Mouse (Mus musculus) liver, embryonic 11.5 days (tissue): ENCODE results near the gene Tirap. TPM values are rescaled to one million over a fixed set of nuclear protein-coding genes. Genes with fewer than 3 reads are reported as not detected.
"Not testable (repeated sequence)": the region's sequence is repeated elsewhere in the genome, so short reads cannot be mapped to it uniquely, and the experiment has no call there.

ENCODE experiments used
- ATAC-seq: fragments of 200-750 bp; cut with Nextera tagmentation; replicated peaks from 2 replicates; pipeline ENCODE4 v1.8.0; 2017; ENCODE audit warnings: moderate number of reproducible peaks, mild to moderate bottlenecking, moderate TSS enrichment, moderate library complexity; ENCODE audit not compliant: low FRiP score
- DNase-seq: peaks from one replicate; pipeline ENCODE4 v3.0.0-alpha.2; 2017; ENCODE audit warnings: low spot score
- H3K27ac ChIP-seq: fragments of 300-500 bp; sonication (generic); 2 replicates; pipeline ENCODE4 v1.5.1; 2014; ENCODE audit warnings: mild to moderate bottlenecking, low read depth, low read length, control low read depth
- H3K27me3 ChIP-seq: fragments of 300-500 bp; sonication (generic); replicated peaks from 2 replicates; pipeline ENCODE4 v1.6.1; 2014; ENCODE audit warnings: low read length, mixed read lengths; ENCODE audit not compliant: control insufficient read depth, insufficient read depth
- H3K36me3 ChIP-seq: fragments of 300-500 bp; sonication (generic); 2 replicates; pipeline ENCODE4 v1.6.1; 2014; ENCODE audit warnings: mild to moderate bottlenecking, low read length, moderate library complexity, mixed read lengths; ENCODE audit not compliant: control insufficient read depth, insufficient read depth
- H3K4me1 ChIP-seq: fragments of 300-500 bp; sonication (generic); replicated peaks from 2 replicates; pipeline ENCODE4 v1.6.1; 2014; ENCODE audit warnings: low read length, mixed read lengths; ENCODE audit not compliant: control insufficient read depth, insufficient read depth
- H3K4me2 ChIP-seq: fragments of 300-500 bp; sonication (generic); 2 replicates; pipeline ENCODE4 v1.6.1; 2014; ENCODE audit warnings: mild to moderate bottlenecking, control low read depth, moderate library complexity
- H3K4me3 ChIP-seq: fragments of 300-500 bp; sonication (generic); 2 replicates; pipeline ENCODE4 v1.5.1; 2014; ENCODE audit warnings: low read depth, low read length, control low read depth
- H3K9ac ChIP-seq: fragments of 300-500 bp; sonication (generic); 2 replicates; pipeline ENCODE4 v1.6.1; 2014; ENCODE audit warnings: low read depth, low read length, control low read depth
- H3K9me3 ChIP-seq: fragments of 300-500 bp; sonication (generic); 2 replicates; pipeline ENCODE4 v1.6.1; 2016; ENCODE audit warnings: low read length, inconsistent platforms, mixed read lengths; ENCODE audit not compliant: control insufficient read depth
- WGBS: fragments of 180-500 bp; shearing (Covaris S2); extraction: QIAGEN DNeasy Blood & Tissue Kit; methylation state at CpG from one replicate; pipeline ENCODE4 v1.1.7; 2014; 5-methylcytosine and 5-hydroxymethylcytosine counted together
- polyA plus RNA-seq: library from polyadenylated mRNA; unstranded; fragments of >200 nt; fragmentation: Nextera tagmentation; extraction: Ambion mirVana; gene quantifications from 2 replicates; pipeline ENCODE4 v1.2.1, GENCODE M21; 2014

Gene Tirap
- polyA plus RNA-seq, 1 experiment from 2014 or later, result 11.0 TPM

DNA sequence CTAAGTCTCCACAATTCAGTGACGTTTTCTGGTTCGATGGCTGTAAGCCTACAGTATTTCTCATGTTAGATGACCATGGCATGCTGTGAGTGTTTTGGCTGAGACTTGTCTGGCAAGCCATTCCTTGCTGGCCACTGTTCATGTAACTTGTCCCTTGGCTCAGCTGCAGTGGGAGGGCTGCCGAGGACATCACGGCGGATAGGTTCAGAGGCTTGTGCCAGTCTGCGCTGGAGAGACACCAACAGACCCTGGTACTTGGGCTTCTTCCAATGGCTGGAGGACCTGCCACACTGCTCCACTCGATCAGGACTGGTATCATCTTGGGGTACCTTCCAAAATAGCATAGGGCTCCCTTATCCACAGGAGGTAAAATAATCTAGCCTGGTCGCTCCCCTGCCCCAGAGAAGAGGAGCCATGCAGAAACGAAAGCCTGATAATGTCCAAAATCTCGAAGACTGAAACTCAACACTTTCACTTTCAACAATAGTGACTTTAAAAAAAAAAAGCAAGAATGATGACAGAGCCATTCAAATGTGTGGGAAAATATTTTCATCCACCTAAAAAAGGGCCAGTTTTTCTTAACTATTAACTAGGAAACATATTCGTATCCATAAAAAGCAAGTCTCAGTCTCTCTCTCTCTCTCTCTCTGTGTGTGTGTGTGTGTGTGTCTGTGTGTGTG lies 36.9 kb downstream of the Tirap start:
- Histone ChIP-seq H3K4me3 (no peak overlapping the region), H3K27ac (no peak overlapping the region; the same call in 1 of the 2 replicates), H3K4me2 (no peak overlapping the region), H3K36me3 (peaks cover 3% of the 10 kb centered on the region; the same call in 1 of the 2 replicates), H3K27me3 (no peaks in the 10 kb centered on the region), H3K9ac (no peak overlapping the region), H3K9me3 (no peaks in the 10 kb centered on the region), H3K4me1 (no peaks in the 10 kb centered on the region)
- DNase-seq (no peak), ATAC-seq (no peak)
- 89% methylated on average over 11 of the region's 11 CpGs for WGBS

DNA sequence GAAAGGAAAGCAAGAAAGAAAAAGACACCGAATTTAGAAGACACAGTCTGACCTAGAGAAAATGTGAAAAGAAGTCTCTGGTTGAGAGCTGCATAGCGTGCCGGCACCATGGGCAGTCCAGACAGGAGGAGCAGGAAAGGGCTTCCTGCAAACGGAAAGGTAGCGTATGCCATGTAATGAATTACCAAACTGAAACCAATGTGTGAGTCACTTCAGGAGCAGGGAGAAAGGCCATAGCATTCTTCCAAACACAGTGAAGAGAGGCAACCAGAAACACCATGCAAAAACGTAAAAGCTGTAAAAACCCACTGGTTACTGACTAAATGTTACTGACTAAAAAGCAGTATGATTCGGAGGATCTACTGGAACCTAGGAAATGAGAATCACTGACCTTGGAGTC lies 38.4 kb downstream of the Tirap start:
- Histone ChIP-seq H3K4me3 (no peak overlapping the region), H3K9me3 (no peaks in the 10 kb centered on the region), H3K27me3 (no peaks in the 10 kb centered on the region), H3K4me2 (no peak overlapping the region), H3K36me3 (peaks cover 3% of the 10 kb centered on the region; the same call in 1 of the 2 replicates), H3K4me1 (no peaks in the 10 kb centered on the region), H3K27ac (no peak overlapping the region), H3K9ac (no peak overlapping the region)
- DNase-seq (no peak), ATAC-seq (no peak)
- WGBS, result 84% methylated on average over 7 of the region's 7 CpGs

DNA sequence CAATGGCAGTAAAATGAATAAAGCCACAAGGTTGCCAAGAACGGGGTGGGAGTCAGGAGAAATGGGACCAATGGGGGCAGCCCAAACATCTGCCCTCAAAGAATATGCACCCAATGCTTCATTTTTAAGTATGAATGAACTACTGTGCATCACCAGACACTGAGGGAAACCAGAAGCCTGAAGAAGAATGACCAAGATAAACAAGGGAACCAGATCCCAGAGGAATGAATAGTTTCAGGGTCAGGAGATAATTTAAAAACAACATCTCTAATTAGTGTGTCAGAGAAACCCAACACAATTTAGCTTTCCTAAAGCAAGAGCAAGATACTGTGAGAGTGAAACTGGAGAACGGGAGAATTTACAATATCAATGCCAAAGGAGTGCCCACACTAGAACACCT lies 39.4 kb downstream of the Tirap start:
- WGBS, result 74% methylated on average over 2 of the region's 2 CpGs
- H3K9ac ChIP-seq, result no peak overlapping the region
- no peak for DNase-seq

DNA sequence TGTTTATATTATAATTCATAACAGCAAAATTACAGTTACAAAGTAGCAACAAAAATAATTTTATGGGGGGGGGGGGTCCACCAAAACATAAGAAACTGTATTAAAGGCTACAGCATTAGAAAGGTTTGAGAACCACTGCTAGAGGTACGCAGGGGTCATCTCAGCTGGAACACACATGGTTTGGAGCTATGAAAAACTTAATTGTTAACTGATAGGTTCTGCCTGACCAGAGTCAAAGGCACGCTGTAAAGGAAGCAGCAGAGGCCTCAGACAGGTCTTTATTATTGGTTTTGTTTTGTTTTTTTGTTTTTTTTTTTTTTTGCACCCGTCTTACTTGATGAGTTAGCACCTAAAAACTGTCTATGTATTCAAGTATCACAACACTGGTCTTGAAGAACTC lies 41.6 kb downstream of the Tirap start:
- Histone ChIP-seq H3K4me2 (no peak overlapping the region), H3K36me3 (peaks cover 3% of the 10 kb centered on the region; the same call in 1 of the 2 replicates), H3K9me3 (no peaks in the 10 kb centered on the region), H3K4me3 (no peak overlapping the region), H3K27me3 (no peaks in the 10 kb centered on the region), H3K4me1 (no peaks in the 10 kb centered on the region; the same call in 1 of the 2 replicates), H3K27ac (no peak overlapping the region), H3K9ac (no peak overlapping the region)
- 78% methylated on average over 3 of the region's 3 CpGs for WGBS
- ATAC-seq (no peak), DNase-seq (no peak)

More for the DNA sequence above, 39.4 kb downstream of the Tirap start:
- Histone ChIP-seq H3K27me3 (no peaks in the 10 kb centered on the region), H3K9me3 (no peaks in the 10 kb centered on the region), H3K36me3 (peaks cover 3% of the 10 kb centered on the region; the same call in 1 of the 2 replicates), H3K4me1 (no peaks in the 10 kb centered on the region; the same call in 1 of the 2 replicates), H3K4me3 (no peak overlapping the region), H3K4me2 (no peak overlapping the region), H3K27ac (no peak overlapping the region)
- no peak for ATAC-seq

DNA sequence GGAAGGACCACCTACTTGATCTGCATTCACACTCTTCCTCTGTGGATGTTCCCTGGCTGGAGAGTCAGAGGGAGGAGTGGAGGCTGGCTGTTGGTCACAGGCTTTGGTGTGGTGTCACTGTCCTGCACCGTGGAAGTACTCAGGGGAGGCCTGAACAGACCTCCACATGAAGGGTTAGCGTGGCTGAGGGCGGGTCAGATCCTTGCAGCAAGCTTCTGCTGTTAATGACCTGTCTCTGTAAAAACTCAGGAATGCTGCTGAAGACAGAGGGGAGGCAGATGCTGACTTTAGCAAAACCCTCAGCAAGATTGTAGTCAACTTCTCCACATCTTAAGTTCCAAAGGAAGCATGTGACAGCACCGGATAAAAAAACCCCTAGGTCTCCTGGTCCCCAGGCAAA lies 43.2 kb downstream of the Tirap start:
- Histone ChIP-seq H3K27ac (no peak overlapping the region), H3K27me3 (no peaks in the 10 kb centered on the region), H3K4me3 (no peak overlapping the region), H3K36me3 (no peaks in the 10 kb centered on the region; the same call in 1 of the 2 replicates), H3K4me2 (no peak overlapping the region), H3K4me1 (no peaks in the 10 kb centered on the region; the same call in 1 of the 2 replicates), H3K9ac (no peak overlapping the region), H3K9me3 (no peaks in the 10 kb centered on the region)
- ATAC-seq, result no peak
- DNase-seq, result no peak
- 81% methylated on average over 4 of the region's 4 CpGs for WGBS

DNA sequence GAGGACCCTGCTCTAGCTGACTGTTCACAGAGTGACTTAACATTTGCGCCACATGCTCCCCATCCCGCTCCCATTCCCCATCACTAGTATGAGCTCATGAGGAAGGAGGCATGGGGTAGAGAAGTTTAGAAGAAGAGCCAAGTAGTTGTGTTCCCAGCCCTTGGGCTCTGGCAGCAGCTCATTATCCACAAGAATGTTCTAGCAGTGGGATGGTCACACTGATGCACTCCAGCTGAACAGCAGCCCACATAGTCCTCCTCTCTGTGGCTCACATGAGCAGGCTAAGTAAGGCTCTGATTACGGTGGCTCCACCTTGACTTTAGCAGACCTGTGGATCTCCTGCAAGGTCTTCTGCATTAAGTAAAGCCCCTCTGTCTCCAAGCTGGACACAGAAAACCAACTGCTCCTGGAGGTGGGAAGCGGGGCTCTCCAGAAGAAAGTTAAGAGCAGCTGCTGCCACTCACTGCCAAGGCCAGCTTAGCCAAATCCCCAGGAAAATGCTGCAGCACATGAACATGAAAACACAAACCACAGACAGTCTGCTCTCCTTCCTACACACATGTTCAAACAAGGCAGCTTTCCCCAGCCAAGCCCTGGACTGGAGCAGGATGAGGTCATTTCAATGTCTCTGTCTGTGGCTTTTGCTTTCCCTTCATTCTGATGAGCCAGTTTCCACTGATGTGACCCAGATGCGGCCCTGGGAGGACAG lies 43.9 kb downstream of the Tirap start:
- Histone ChIP-seq H3K9me3 (no peaks in the 10 kb centered on the region), H3K4me3 (no peak overlapping the region), H3K27me3 (no peaks in the 10 kb centered on the region), H3K9ac (no peak overlapping the region), H3K4me1 (no peaks in the 10 kb centered on the region; the same call in 1 of the 2 replicates), H3K27ac (no peak overlapping the region), H3K4me2 (no peak overlapping the region), H3K36me3 (no peaks in the 10 kb centered on the region; the same call in 1 of the 2 replicates)
- ATAC-seq (no peak), DNase-seq (no peak)
- 85% methylated on average over 5 of the region's 5 CpGs for WGBS

DNA sequence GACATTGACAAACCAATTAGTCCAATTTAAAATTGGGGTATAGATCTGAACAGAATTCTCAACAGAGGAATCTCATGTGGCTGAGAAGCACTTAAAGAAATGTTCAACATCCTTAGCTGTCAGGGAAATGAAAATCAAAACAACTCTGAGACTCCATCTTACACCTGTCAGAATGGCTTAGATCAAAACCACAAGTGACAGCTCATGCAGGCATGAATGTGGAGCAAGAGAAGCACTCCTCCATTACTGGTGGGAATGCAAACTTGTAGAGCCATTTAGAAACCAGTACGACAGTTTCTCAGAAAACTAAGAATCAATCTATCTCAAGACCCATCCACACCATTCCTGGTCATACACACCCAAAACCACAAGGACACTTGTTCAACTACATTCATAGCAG lies 47.2 kb downstream of the Tirap start:
- H3K4me2 ChIP-seq, result no peak overlapping the region
- no peaks in the 10 kb centered on the region for H3K27me3 ChIP-seq
- no peaks in the 10 kb centered on the region for H3K9me3 ChIP-seq
- no peaks in the 10 kb centered on the region; the same call in 1 of the 2 replicates for H3K36me3 ChIP-seq
- H3K4me3 ChIP-seq, result no peak overlapping the region
- no peak for DNase-seq
- H3K27ac ChIP-seq, result no peak overlapping the region
- no peak for ATAC-seq
- no peak overlapping the region for H3K9ac ChIP-seq
- H3K4me1 ChIP-seq, result peaks cover 3% of the 10 kb centered on the region; the same call in 1 of the 2 replicates
- 73% methylated on average over 1 of the region's 1 CpGs for WGBS

DNA sequence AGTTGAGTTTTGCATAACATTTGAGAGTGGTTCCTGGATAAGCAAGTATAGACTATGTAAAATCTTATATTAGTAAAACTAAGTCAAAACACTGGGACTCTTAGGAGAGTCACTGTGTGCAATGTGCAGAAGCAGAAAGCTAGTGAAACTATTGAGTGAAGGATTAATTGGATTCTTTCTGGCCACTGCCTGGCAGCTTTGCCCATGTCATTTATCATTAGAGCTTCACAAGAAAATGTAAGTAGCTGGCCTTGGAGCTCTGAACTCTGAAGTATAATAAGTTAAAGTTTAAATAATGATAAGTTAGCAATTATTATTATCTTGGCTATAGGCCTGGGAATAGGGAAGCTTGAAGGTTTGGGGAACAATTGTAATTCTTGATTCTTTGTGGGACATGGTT lies 51.3 kb downstream of the Tirap start:
- H3K4me1 ChIP-seq, H3K9ac ChIP-seq, H3K27ac ChIP-seq, H3K4me2 ChIP-seq, H3K4me3 ChIP-seq, H3K9me3 ChIP-seq, H3K36me3 ChIP-seq, DNase-seq, ATAC-seq, H3K27me3 ChIP-seq: not testable (repeated sequence)

DNA sequence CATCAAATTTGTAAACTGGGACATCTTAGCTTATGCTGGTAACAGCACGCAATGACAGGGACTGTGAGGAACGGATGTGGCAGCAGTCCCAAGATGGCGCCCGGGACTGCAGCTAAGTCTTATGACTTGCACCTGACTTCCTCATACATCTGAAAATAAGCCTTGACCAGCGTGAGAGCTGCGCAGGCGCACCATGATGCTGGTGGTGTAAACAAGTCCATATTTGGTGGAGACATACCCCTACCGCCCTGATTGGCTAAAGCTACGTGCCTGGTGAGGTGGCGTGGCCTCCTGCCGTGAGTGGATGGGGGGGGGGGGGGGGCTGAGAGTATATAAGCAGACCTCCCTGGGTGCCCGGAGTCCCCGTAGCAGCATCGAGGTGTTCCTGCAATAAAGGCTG lies 52.8 kb downstream of the Tirap start:
- WGBS, result 92% methylated on average over 13 of the region's 14 CpGs
- H3K9me3 ChIP-seq, ATAC-seq, H3K4me2 ChIP-seq, H3K4me3 ChIP-seq, H3K27me3 ChIP-seq, H3K36me3 ChIP-seq, DNase-seq, H3K4me1 ChIP-seq, H3K27ac ChIP-seq, H3K9ac ChIP-seq: not testable (repeated sequence)
